Mouse (Mus musculus): ENCODE measurements at regions not wholly inside any gene's neighbourhood (a gene's known extent, or its start where the extent isn't known, plus 50 kb on each side); places are given as distances from the start of the nearest gene placed in this dataset.

- DNase-seq = peak in 1 of 2 experiments; percentile 4
These were observed 430.0 kb upstream of the Bche start for GRCm38 (mm10) chr3:74138246-74138645.

- DNase-seq = no peak
These were observed 388.0 kb upstream of the Bche start for GRCm38 (mm10) chr3:74096223-74096622.
